ENCODE assay signal across 19 mouse cellular contexts in the genomic region with DNA sequence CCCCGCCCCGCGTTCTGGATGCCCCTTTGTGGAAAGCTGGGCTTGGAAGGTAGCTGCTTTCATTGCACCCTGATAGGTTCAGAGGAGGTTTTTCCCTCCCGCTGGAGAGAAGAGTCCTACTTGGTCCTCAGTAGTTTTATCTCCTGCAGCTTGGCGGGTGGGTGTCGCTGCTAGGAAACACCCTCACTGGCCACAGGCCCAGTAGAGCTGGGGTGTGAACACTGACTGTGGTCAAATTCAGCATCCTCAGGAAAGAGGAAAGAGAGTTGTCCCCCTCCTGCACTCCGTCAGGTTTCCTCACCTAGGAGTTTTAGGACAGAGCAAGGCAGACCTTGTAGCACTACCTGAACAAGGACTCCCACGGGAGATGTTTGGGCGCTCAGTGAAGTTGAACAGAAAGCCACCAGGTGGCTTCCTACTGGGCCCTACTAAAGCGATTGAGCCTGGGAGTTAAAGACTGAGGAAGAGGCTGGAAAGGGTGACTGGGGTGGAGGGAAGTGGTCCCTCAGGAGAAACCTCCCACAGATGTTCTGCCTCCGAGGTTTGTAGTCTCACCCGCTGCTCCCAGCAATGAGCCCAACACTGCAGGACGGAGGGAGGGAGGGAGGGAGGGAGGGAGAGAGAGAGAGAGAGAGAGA. TPM values are rescaled to one million over a fixed set of nuclear protein-coding genes. Genes with fewer than 3 reads are reported as not detected.
DNase-seq lines count a peak whose midpoint lies in the region; ATAC-seq and TF ChIP-seq lines count a peak whose summit lies in the region.
"Had no signal": no experiment of that assay in that cellular context is flagged by ENCODE, and none has a peak within 500 bp of the region (broad histone marks: within the 10 kb centered on the region; RNA-seq: fewer than 3 reads in every experiment).

No protein-coding gene starts in this region.

- no peak for TF ChIP-seq POLR2A in heart, adult 2 months (IDR thresholded peaks at IDR 0.05; ENCODE audit: insufficient read depth, low read depth, low read length)

- DNase-seq in heart, embryonic 10.5 days (ENCODE audit: low spot score) = peak; percentile 72
- no peak for DNase-seq in heart, adult 2 months
- DNase-seq in embryonic facial prominence, embryonic 10.5 days (ENCODE audit: low spot score) = peak; percentile 33
- peak; percentile 43 for DNase-seq in forebrain, postnatal 0 days
- no peak for DNase-seq in liver
- DNase-seq in gastrocnemius, adult 2 months = no peak
- DNase-seq: adrenal gland, adult 8-10 months; cerebellum, adult 8-10 months; kidney, postnatal 14 days; retina, postnatal 1 day; thymus, postnatal 4 days had no signal

- peaks cover 98% of the 10 kb centered on the region for H3K27me3 ChIP-seq in heart, embryonic 10.5 days (ENCODE audit: insufficient read depth, poor library complexity, severe bottlenecking)
- H3K27me3 ChIP-seq in heart, adult 2 months (ENCODE audit: control insufficient read depth, insufficient read depth, low read length) = peaks cover 50% of the 10 kb centered on the region
- peaks cover 100% of the 10 kb centered on the region for H3K27me3 ChIP-seq in embryonic facial prominence, embryonic 10.5 days (replicated peaks; ENCODE audit: low read depth, poor library complexity, severe bottlenecking)
- H3K27me3 ChIP-seq in forebrain, postnatal 0 days (ENCODE audit: insufficient read depth, low read length) = peaks cover 30% of the 10 kb centered on the region
- H3K27me3 ChIP-seq in midbrain, embryonic 13.5 days = peaks cover 83% of the 10 kb centered on the region
- peaks cover 96% of the 10 kb centered on the region for H3K27me3 ChIP-seq in kidney, embryonic 16.5 days (ENCODE audit: insufficient read depth, low read length)

- no peak overlapping the region for H3K4me3 ChIP-seq in heart, embryonic 10.5 days
- no peak overlapping the region for H3K4me3 ChIP-seq in heart, adult 2 months
- peak overlapping the region; percentile 54; the same call in 1 of the 2 replicates for H3K4me3 ChIP-seq in embryonic facial prominence, embryonic 10.5 days
- peak overlapping the region; percentile 46 for H3K4me3 ChIP-seq in forebrain, postnatal 0 days (ENCODE audit: low read depth, low read length)
- peak overlapping the region; percentile 44 for H3K4me3 ChIP-seq in midbrain, embryonic 13.5 days (replicated peaks)
- H3K4me3 ChIP-seq in kidney, embryonic 16.5 days (ENCODE audit: low read length) = no peak overlapping the region
- H3K4me3 ChIP-seq in gastrocnemius, adult 2 months = no peak overlapping the region
- H3K4me3 ChIP-seq: heart, embryonic 15.5 days; lung, embryonic 15.5 days; neural tube, embryonic 12.5 days had no signal

- under 1% methylated on average over 13 of the region's 13 CpGs for WGBS in heart, embryonic 10.5 days
- 3% methylated on average over 11 of the region's 13 CpGs for WGBS in heart, adult 2 months
- 2% methylated on average over 13 of the region's 13 CpGs for WGBS in embryonic facial prominence, embryonic 10.5 days
- WGBS in forebrain, postnatal 0 days = 20% methylated on average over 13 of the region's 13 CpGs
- 7% methylated on average over 13 of the region's 13 CpGs for WGBS in midbrain, embryonic 13.5 days
- WGBS in kidney, embryonic 16.5 days = 2% methylated on average over 12 of the region's 13 CpGs

- peak overlapping the region; percentile 78 for H3K4me2 ChIP-seq in forebrain, postnatal 0 days (ENCODE audit: low read depth)
- H3K4me2 ChIP-seq in midbrain, embryonic 13.5 days (replicated peaks) = peak overlapping the region; percentile 66
- no peak overlapping the region for H3K4me2 ChIP-seq in kidney, embryonic 16.5 days (replicated peaks; ENCODE audit: low read depth, low read length)
- H3K4me2 ChIP-seq: heart, embryonic 15.5 days; lung, embryonic 15.5 days had no signal

- TF ChIP-seq EP300 in heart, adult 2 months (IDR thresholded peaks at IDR 0.05; ENCODE audit: insufficient read depth, low read depth, low read length) = no peak

- no peaks in the 10 kb centered on the region for H3K36me3 ChIP-seq in heart, embryonic 10.5 days
- H3K36me3 ChIP-seq in heart, adult 2 months (ENCODE audit: control insufficient read depth, insufficient read depth, low read length) = no peaks in the 10 kb centered on the region
- H3K36me3 ChIP-seq in embryonic facial prominence, embryonic 10.5 days (replicated peaks) = no peaks in the 10 kb centered on the region
- H3K36me3 ChIP-seq in forebrain, postnatal 0 days (ENCODE audit: insufficient read depth) = no peaks in the 10 kb centered on the region
- H3K36me3 ChIP-seq in midbrain, embryonic 13.5 days = no peaks in the 10 kb centered on the region
- no peaks in the 10 kb centered on the region for H3K36me3 ChIP-seq in kidney, embryonic 16.5 days (ENCODE audit: insufficient read depth, low read length)
- H3K36me3 ChIP-seq: heart, embryonic 15.5 days; lung, embryonic 15.5 days; neural tube, embryonic 12.5 days had no signal

- no peaks in the 10 kb centered on the region for H3K9me3 ChIP-seq in heart, embryonic 10.5 days
- H3K9me3 ChIP-seq in embryonic facial prominence, embryonic 10.5 days = no peaks in the 10 kb centered on the region
- no peaks in the 10 kb centered on the region for H3K9me3 ChIP-seq in forebrain, postnatal 0 days (ENCODE audit: low read length)
- no peaks in the 10 kb centered on the region for H3K9me3 ChIP-seq in midbrain, embryonic 13.5 days
- no peaks in the 10 kb centered on the region for H3K9me3 ChIP-seq in kidney, embryonic 16.5 days (ENCODE audit: low read length)
- H3K9me3 ChIP-seq: heart, embryonic 15.5 days; lung, embryonic 15.5 days; neural tube, embryonic 12.5 days had no signal

- H3K4me1 ChIP-seq in heart, embryonic 10.5 days = peaks cover 30% of the 10 kb centered on the region
- H3K4me1 ChIP-seq in heart, adult 2 months (ENCODE audit: control insufficient read depth, insufficient read depth, low read length) = no peaks in the 10 kb centered on the region
- H3K4me1 ChIP-seq in embryonic facial prominence, embryonic 10.5 days = peaks cover 53% of the 10 kb centered on the region
- peaks cover 7% of the 10 kb centered on the region; the same call in 1 of the 2 replicates for H3K4me1 ChIP-seq in forebrain, postnatal 0 days (ENCODE audit: insufficient read depth)
- H3K4me1 ChIP-seq in midbrain, embryonic 13.5 days (replicated peaks) = peaks cover 75% of the 10 kb centered on the region
- H3K4me1 ChIP-seq in kidney, embryonic 16.5 days (ENCODE audit: insufficient read depth, low read length) = peaks cover 14% of the 10 kb centered on the region

- H3K9ac ChIP-seq in heart, adult 2 months (ENCODE audit: low read depth, low read length) = no peak overlapping the region
- peak overlapping the region; percentile 65 for H3K9ac ChIP-seq in forebrain, postnatal 0 days
- H3K9ac ChIP-seq in midbrain, embryonic 13.5 days (replicated peaks) = 0 out of 2 replicates have a peak overlapping the region, but pooled peaks have one; percentile 39
- H3K9ac ChIP-seq in kidney, embryonic 16.5 days (replicated peaks; ENCODE audit: low read length) = no peak overlapping the region
- H3K9ac ChIP-seq: heart, embryonic 15.5 days; lung, embryonic 15.5 days; neural tube, embryonic 12.5 days had no signal

- intact Hi-C loops in heart, adult 2 months (cut with DNase I) = no loop called here
- intact Hi-C loops in gastrocnemius, adult 2 months (cut with DNase I) = no loop called here

- ATAC-seq in forebrain, postnatal 0 days = no peak
- ATAC-seq in midbrain, embryonic 13.5 days = no peak
- no peak for ATAC-seq in kidney, embryonic 16.5 days (ENCODE audit: low FRiP score, low TSS enrichment)

- TF ChIP-seq CTCF in heart, adult 2 months (IDR thresholded peaks at IDR 0.05) = no peak
- no peak for TF ChIP-seq CTCF in forebrain, postnatal 0 days (IDR thresholded peaks at IDR 0.05; ENCODE audit: low read depth)
- no peak for TF ChIP-seq CTCF in gastrocnemius, adult 2 months (IDR thresholded peaks at IDR 0.05)

- no peaks in the 10 kb centered on the region for H3K79me2 ChIP-seq in heart, adult 2 months (replicated peaks; ENCODE audit: control insufficient read depth, insufficient read depth, low read length)

- H3K27ac ChIP-seq in heart, embryonic 10.5 days = no peak overlapping the region
- no peak overlapping the region for H3K27ac ChIP-seq in heart, adult 2 months
- H3K27ac ChIP-seq in embryonic facial prominence, embryonic 10.5 days (replicated peaks) = no peak overlapping the region
- peak overlapping the region; percentile 88 for H3K27ac ChIP-seq in forebrain, postnatal 0 days (ENCODE audit: low read depth, low read length)
- H3K27ac ChIP-seq in midbrain, embryonic 13.5 days = 0 out of 2 replicates have a peak overlapping the region, but pooled peaks have one; percentile 14
- H3K27ac ChIP-seq in kidney, embryonic 16.5 days (ENCODE audit: low read length) = no peak overlapping the region
- no peak overlapping the region for H3K27ac ChIP-seq in gastrocnemius, adult 2 months
- H3K27ac ChIP-seq: heart, embryonic 15.5 days; lung, embryonic 15.5 days; neural tube, embryonic 12.5 days had no signal

RNA-seq across cellular contexts. Expression of gene Sox1, which starts 7.8 kb away (rescaled TPM):
- polyA plus RNA-seq in heart, embryonic 10.5 days (2016; fragmentation: Nextera tagmentation; extraction: Ambion mirVana) = not detected in 2 replicates
- not detected for total RNA-seq in heart, adult 2 months (2021)
- not detected in 2 replicates for polyA plus RNA-seq in heart, adult 2 months (2012; rRNA removed)
- 1.0 and 1.1 TPM in 2 replicates for polyA plus RNA-seq in embryonic facial prominence, embryonic 10.5 days (2016; fragmentation: Nextera tagmentation; extraction: Ambion mirVana)
- 22.5 and 36.5 TPM in 2 replicates for total RNA-seq in forebrain, postnatal 0 days (2014; rRNA removed)
- 2.6 and 4.3 TPM in 2 replicates for polyA plus RNA-seq in forebrain, postnatal 0 days (2015; fragmentation: Nextera tagmentation; extraction: Ambion mirVana)
- polyA plus RNA-seq in midbrain, embryonic 13.5 days (2015; fragmentation: Nextera tagmentation; extraction: Ambion mirVana) = 3.1 and 3.6 TPM in 2 replicates
- not detected in 2 replicates for polyA plus RNA-seq in kidney, embryonic 16.5 days (2015; fragmentation: Nextera tagmentation; extraction: Ambion mirVana)
- total RNA-seq in gastrocnemius, adult 2 months (2021) = not detected
- total RNA-seq: adrenal gland, adult 8-10 months; gastrocnemius, postnatal 4 days; megakaryocyte, adult 5-6 weeks had no signal
- polyA plus RNA-seq: heart, embryonic 15.5 days; lung, embryonic 15.5 days; stomach, embryonic 16.5 days had no signal

Comparison
In these comparisons a context has a peak if more than half of its experiments do, and no peak if none do; other contexts are left out.
1. DNase-seq: peak in heart, embryonic 10.5 days (single experiment), embryonic facial prominence, embryonic 10.5 days (single experiment) and forebrain, postnatal 0 days (single experiment); none in heart, adult 2 months (0 of 2), liver (single experiment) and gastrocnemius, adult 2 months (single experiment).
2. H3K27ac ChIP-seq: peak in forebrain, postnatal 0 days (single experiment) and midbrain, embryonic 13.5 days (single experiment); none in heart, embryonic 10.5 days (single experiment), heart, adult 2 months (single experiment), embryonic facial prominence, embryonic 10.5 days (single experiment), kidney, embryonic 16.5 days (single experiment) and gastrocnemius, adult 2 months (single experiment).
3. H3K4me3 ChIP-seq: peak in embryonic facial prominence, embryonic 10.5 days (single experiment), forebrain, postnatal 0 days (single experiment) and midbrain, embryonic 13.5 days (single experiment); none in heart, embryonic 10.5 days (single experiment), heart, adult 2 months (single experiment), kidney, embryonic 16.5 days (single experiment) and gastrocnemius, adult 2 months (single experiment).
4. H3K9ac ChIP-seq: peak in forebrain, postnatal 0 days (single experiment) and midbrain, embryonic 13.5 days (single experiment); none in heart, adult 2 months (single experiment) and kidney, embryonic 16.5 days (single experiment).